Mouse (Mus musculus): ENCODE measurements around the gene B3galt1. TPM values are rescaled to one million over a fixed set of nuclear protein-coding genes. Genes with fewer than 3 reads are reported as not detected.

B3galt1 gene
- polyA plus RNA-seq, 1 experiment = 1.5 TPM

GRCm38 (mm10) chr2:67818014-67818413 lies 252.3 kb downstream of the B3galt1 start:
- Histone ChIP-seq H3K9me3 (replicated peaks; ENCODE audit: control insufficient read depth, insufficient read depth, low read length, poor library complexity, severe bottlenecking) (no peaks in the 10 kb centered on the region), H3K4me1 (ENCODE audit: control insufficient read depth, insufficient read depth, low read length) (no peaks in the 10 kb centered on the region), H3K4me3 (ENCODE audit: low read depth, low read length) (no peak overlapping the region), H3K27me3 (ENCODE audit: control insufficient read depth, insufficient read depth, low read length, poor library complexity, severe bottlenecking) (no peaks in the 10 kb centered on the region), H3K9ac (ENCODE audit: low read depth, poor library complexity, severe bottlenecking) (no peak overlapping the region), H3K36me3 (ENCODE audit: control insufficient read depth, insufficient read depth, low read length, poor library complexity, severe bottlenecking) (no peaks in the 10 kb centered on the region), H3K27ac (ENCODE audit: insufficient read depth, low read length) (no peak overlapping the region)
- TF ChIP-seq CTCF (IDR thresholded peaks at IDR 0.05; ENCODE audit: low read depth, low read length) (no peak), POLR2A (IDR thresholded peaks at IDR 0.05; ENCODE audit: insufficient read depth, low read length) (no peak), EP300 (IDR thresholded peaks at IDR 0.05; ENCODE audit: insufficient read depth, low read depth, low read length) (no peak)

- TF ChIP-seq POLR2A (IDR thresholded peaks at IDR 0.05; ENCODE audit: insufficient read depth, low read length) (no peak), EP300 (IDR thresholded peaks at IDR 0.05; ENCODE audit: insufficient read depth, low read depth, low read length) (no peak)
- no peaks in the 10 kb centered on the region for H3K27me3 ChIP-seq (ENCODE audit: control insufficient read depth, insufficient read depth, low read length, poor library complexity, severe bottlenecking)
- H3K9me3 ChIP-seq (replicated peaks; ENCODE audit: control insufficient read depth, insufficient read depth, low read length, poor library complexity, severe bottlenecking) = no peaks in the 10 kb centered on the region
- H3K36me3 ChIP-seq (ENCODE audit: control insufficient read depth, insufficient read depth, low read length, poor library complexity, severe bottlenecking) = no peaks in the 10 kb centered on the region
- H3K27ac ChIP-seq (ENCODE audit: insufficient read depth, low read length) = no peak overlapping the region
- no peak overlapping the region for H3K9ac ChIP-seq (ENCODE audit: low read depth, poor library complexity, severe bottlenecking)
- no peak overlapping the region for H3K4me3 ChIP-seq (ENCODE audit: low read depth, low read length)
- H3K4me1 ChIP-seq (ENCODE audit: control insufficient read depth, insufficient read depth, low read length) = no peaks in the 10 kb centered on the region
Measured at GRCm38 (mm10) chr2:67822360-67822759, 256.7 kb downstream of the B3galt1 start.

- no peak overlapping the region for H3K9ac ChIP-seq (ENCODE audit: low read depth, poor library complexity, severe bottlenecking)
- no peaks in the 10 kb centered on the region for H3K9me3 ChIP-seq (replicated peaks; ENCODE audit: control insufficient read depth, insufficient read depth, low read length, poor library complexity, severe bottlenecking)
- H3K4me1 ChIP-seq (ENCODE audit: control insufficient read depth, insufficient read depth, low read length) = no peaks in the 10 kb centered on the region
- H3K4me3 ChIP-seq (ENCODE audit: low read depth, low read length) = no peak overlapping the region
- no peak for TF ChIP-seq EP300 (IDR thresholded peaks at IDR 0.05; ENCODE audit: insufficient read depth, low read depth, low read length)
- TF ChIP-seq CTCF (IDR thresholded peaks at IDR 0.05; ENCODE audit: low read depth, low read length) = no peak
- TF ChIP-seq POLR2A (IDR thresholded peaks at IDR 0.05; ENCODE audit: insufficient read depth, low read length) = no peak
- H3K27ac ChIP-seq (ENCODE audit: insufficient read depth, low read length) = no peak overlapping the region
- H3K36me3 ChIP-seq (ENCODE audit: control insufficient read depth, insufficient read depth, low read length, poor library complexity, severe bottlenecking) = no peaks in the 10 kb centered on the region
- H3K27me3 ChIP-seq (ENCODE audit: control insufficient read depth, insufficient read depth, low read length, poor library complexity, severe bottlenecking) = no peaks in the 10 kb centered on the region
Measured at GRCm38 (mm10) chr2:67827697-67828096, 262.0 kb downstream of the B3galt1 start.

GRCm38 (mm10) chr2:67829055-67829915 lies 263.6 kb downstream of the B3galt1 start:
- Histone ChIP-seq H3K9ac (ENCODE audit: low read depth, poor library complexity, severe bottlenecking) (no peak overlapping the region), H3K36me3 (ENCODE audit: control insufficient read depth, insufficient read depth, low read length, poor library complexity, severe bottlenecking) (no peaks in the 10 kb centered on the region), H3K27ac (ENCODE audit: insufficient read depth, low read length) (no peak overlapping the region), H3K4me1 (ENCODE audit: control insufficient read depth, insufficient read depth, low read length) (no peaks in the 10 kb centered on the region), H3K9me3 (replicated peaks; ENCODE audit: control insufficient read depth, insufficient read depth, low read length, poor library complexity, severe bottlenecking) (no peaks in the 10 kb centered on the region), H3K4me3 (ENCODE audit: low read depth, low read length) (no peak overlapping the region), H3K27me3 (ENCODE audit: control insufficient read depth, insufficient read depth, low read length, poor library complexity, severe bottlenecking) (no peaks in the 10 kb centered on the region)
- TF ChIP-seq POLR2A (IDR thresholded peaks at IDR 0.05; ENCODE audit: insufficient read depth, low read length) (no peak), EP300 (IDR thresholded peaks at IDR 0.05; ENCODE audit: insufficient read depth, low read depth, low read length) (no peak), CTCF (IDR thresholded peaks at IDR 0.05; ENCODE audit: low read depth, low read length) (no peak)

GRCm38 (mm10) chr2:67847806-67848205 lies 282.1 kb downstream of the B3galt1 start:
- Histone ChIP-seq H3K27me3 (ENCODE audit: control insufficient read depth, insufficient read depth, low read length, poor library complexity, severe bottlenecking) (no peaks in the 10 kb centered on the region), H3K9ac (ENCODE audit: low read depth, poor library complexity, severe bottlenecking) (no peak overlapping the region), H3K36me3 (ENCODE audit: control insufficient read depth, insufficient read depth, low read length, poor library complexity, severe bottlenecking) (no peaks in the 10 kb centered on the region), H3K27ac (ENCODE audit: insufficient read depth, low read length) (no peak overlapping the region), H3K9me3 (replicated peaks; ENCODE audit: control insufficient read depth, insufficient read depth, low read length, poor library complexity, severe bottlenecking) (no peaks in the 10 kb centered on the region), H3K4me1 (ENCODE audit: control insufficient read depth, insufficient read depth, low read length) (no peaks in the 10 kb centered on the region), H3K4me3 (ENCODE audit: low read depth, low read length) (no peak overlapping the region)
- TF ChIP-seq CTCF (IDR thresholded peaks at IDR 0.05; ENCODE audit: low read depth, low read length) (no peak), EP300 (IDR thresholded peaks at IDR 0.05; ENCODE audit: insufficient read depth, low read depth, low read length) (no peak), POLR2A (IDR thresholded peaks at IDR 0.05; ENCODE audit: insufficient read depth, low read length) (no peak)

- Histone ChIP-seq H3K36me3 (ENCODE audit: control insufficient read depth, insufficient read depth, low read length, poor library complexity, severe bottlenecking) (no peaks in the 10 kb centered on the region), H3K4me1 (ENCODE audit: control insufficient read depth, insufficient read depth, low read length) (no peaks in the 10 kb centered on the region), H3K9me3 (replicated peaks; ENCODE audit: control insufficient read depth, insufficient read depth, low read length, poor library complexity, severe bottlenecking) (no peaks in the 10 kb centered on the region), H3K4me3 (ENCODE audit: low read depth, low read length) (no peak overlapping the region), H3K27ac (ENCODE audit: insufficient read depth, low read length) (no peak overlapping the region), H3K27me3 (ENCODE audit: control insufficient read depth, insufficient read depth, low read length, poor library complexity, severe bottlenecking) (no peaks in the 10 kb centered on the region), H3K9ac (ENCODE audit: low read depth, poor library complexity, severe bottlenecking) (no peak overlapping the region)
- TF ChIP-seq POLR2A (IDR thresholded peaks at IDR 0.05; ENCODE audit: insufficient read depth, low read length) = no peak
- TF ChIP-seq CTCF (IDR thresholded peaks at IDR 0.05; ENCODE audit: low read depth, low read length) = no peak
- no peak for TF ChIP-seq EP300 (IDR thresholded peaks at IDR 0.05; ENCODE audit: insufficient read depth, low read depth, low read length)
Measured at GRCm38 (mm10) chr2:67850725-67851124, 285.1 kb downstream of the B3galt1 start.
